Mouse (Mus musculus) CD8-positive naive resting alpha-beta T cell, adult 2 months (primary cell): ENCODE measurements around the gene Cxcr5.

ENCODE experiments used
- DNase-seq, 2 experiments: peaks; one replicate each; pipeline ENCODE4 v3.0.0; 2022; ENCODE audit warnings: low read depth in 2 of 2, low spot score in 2 of 2

Gene Cxcr5

GRCm38 (mm10) chr9:44510355-44510871, 51.3 kb downstream of the Cxcr5 start:
- peak; percentile 54 to 61 for DNase-seq

- DNase-seq, result peak; percentile 79 to 89
These were observed 52.0 kb downstream of the Cxcr5 start for GRCm38 (mm10) chr9:44509487-44510354.

GRCm38 (mm10) chr9:44508721-44509486, 52.8 kb downstream of the Cxcr5 start:
- DNase-seq, result no peak

- DNase-seq, result no peak
These were observed 53.5 kb downstream of the Cxcr5 start for GRCm38 (mm10) chr9:44508124-44508619.

- DNase-seq, result no peak
These were observed 54.3 kb downstream of the Cxcr5 start for GRCm38 (mm10) chr9:44507345-44507744.

GRCm38 (mm10) chr9:44506566-44506965, 55.1 kb downstream of the Cxcr5 start:
- no peak for DNase-seq

GRCm38 (mm10) chr9:44505824-44506467, 55.7 kb downstream of the Cxcr5 start:
- DNase-seq, result no peak

GRCm38 (mm10) chr9:44504893-44505823, 56.5 kb downstream of the Cxcr5 start:
- no peak for DNase-seq

- peak; percentile 80 to 86 for DNase-seq
These were observed 59.7 kb downstream of the Cxcr5 start for GRCm38 (mm10) chr9:44502006-44502405.

GRCm38 (mm10) chr9:44501206-44501879, 60.3 kb downstream of the Cxcr5 start:
- no peak for DNase-seq

GRCm38 (mm10) chr9:44500638-44501175, 61.0 kb downstream of the Cxcr5 start:
- no peak for DNase-seq

- DNase-seq, result no peak
These were observed 61.5 kb downstream of the Cxcr5 start for GRCm38 (mm10) chr9:44500163-44500533.

GRCm38 (mm10) chr9:44499356-44500162, 62.1 kb downstream of the Cxcr5 start:
- DNase-seq, result no peak

- no peak for DNase-seq
These were observed 63.0 kb downstream of the Cxcr5 start for GRCm38 (mm10) chr9:44498421-44499355.

- no peak for DNase-seq
These were observed 63.9 kb downstream of the Cxcr5 start for GRCm38 (mm10) chr9:44497624-44498377.

GRCm38 (mm10) chr9:44496803-44497461, 64.7 kb downstream of the Cxcr5 start:
- no peak for DNase-seq
